ENCODE assay signal across 23 mouse cellular contexts in the genomic region with DNA sequence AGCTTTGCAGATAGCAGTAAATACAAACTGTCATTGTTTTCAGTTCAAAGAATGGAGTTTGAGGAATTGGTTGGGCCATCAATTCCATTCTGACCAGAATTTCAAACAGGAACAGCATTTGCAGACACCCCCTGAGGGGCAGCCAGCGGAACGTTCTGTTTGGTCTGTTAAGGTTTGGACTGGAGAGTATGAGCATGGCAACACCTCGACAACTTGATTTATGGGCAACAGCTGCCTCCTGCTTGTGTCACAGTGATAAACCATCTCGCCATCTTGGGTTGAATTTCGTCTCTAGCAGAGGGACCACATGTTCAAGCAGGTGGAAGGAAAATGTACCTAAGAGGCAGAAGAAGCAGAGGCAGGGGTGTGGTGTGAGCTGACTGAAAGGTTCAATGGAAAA.
DNase-seq lines count a peak whose midpoint lies in the region; ATAC-seq and TF ChIP-seq lines count a peak whose summit lies in the region.
"Had no signal": no experiment of that assay in that cellular context is flagged by ENCODE, and none has a peak within 500 bp of the region (broad histone marks: within the 10 kb centered on the region; RNA-seq: fewer than 3 reads in every experiment).

No protein-coding gene starts in this region.

- H3K4me1 ChIP-seq in kidney, postnatal 0 days (replicated peaks; ENCODE audit: insufficient read depth, low read length), result no peaks in the 10 kb centered on the region
- H3K4me1 ChIP-seq in limb, embryonic 10.5 days, result no peaks in the 10 kb centered on the region

- peak; percentile 40 for DNase-seq in kidney, postnatal 0 days (ENCODE audit: low spot score)
- no peak for DNase-seq in kidney, postnatal 36 days
- peak; percentile 42 for DNase-seq in embryo, embryonic 11.5 days (ENCODE audit: low read depth, low spot score)
- peak; percentile 32 for DNase-seq in limb, embryonic 10.5 days (ENCODE audit: low spot score)
- DNase-seq in heart, postnatal 25 days (ENCODE audit: low spot score), result no peak
- DNase-seq in cerebellum, adult 11 months, result no peak
- no peak for DNase-seq in lung, postnatal 4 days
- DNase-seq: adrenal gland, adult 8-10 months; B cell, adult 2 months; cerebellum, adult 18-20 months; cerebellum, postnatal 25 days; kidney, adult 9 months; retina, postnatal 1 day; thymus, postnatal 14 days had no signal

- H3K27ac ChIP-seq in kidney, postnatal 0 days, result no peak overlapping the region
- no peak overlapping the region for H3K27ac ChIP-seq in limb, embryonic 10.5 days
- H3K27ac ChIP-seq: forebrain, embryonic 10.5 days; hindbrain, embryonic 10.5 days; intestine, embryonic 15.5 days; left cerebral cortex, adult 2 months; neural tube, embryonic 12.5 days had no signal

- 15% methylated on average over 5 of the region's 5 CpGs for WGBS in kidney, postnatal 0 days
- WGBS in limb, embryonic 10.5 days, result 24% methylated on average over 5 of the region's 5 CpGs

- no peaks in the 10 kb centered on the region for H3K27me3 ChIP-seq in kidney, postnatal 0 days (ENCODE audit: insufficient read depth, low read length)
- no peaks in the 10 kb centered on the region for H3K27me3 ChIP-seq in limb, embryonic 10.5 days (ENCODE audit: low read depth, poor library complexity, severe bottlenecking)
- H3K27me3 ChIP-seq: intestine, embryonic 15.5 days; neural tube, embryonic 12.5 days had no signal

- no peak for TF ChIP-seq CTCF in kidney, postnatal 0 days (IDR thresholded peaks at IDR 0.05; ENCODE audit: low read depth)

- no peak for ATAC-seq in kidney, postnatal 0 days (replicated peaks; ENCODE audit: low FRiP score, low read depth)
- ATAC-seq: activated CD4-positive, CD25-positive, alpha-beta regulatory T cell, adult 4 months; forebrain, embryonic 16.5 days; hindbrain, embryonic 16.5 days; intestine, embryonic 15.5 days had no signal

- no peak overlapping the region for H3K4me3 ChIP-seq in kidney, postnatal 0 days (replicated peaks; ENCODE audit: low read depth, low read length)
- no peak overlapping the region for H3K4me3 ChIP-seq in limb, embryonic 10.5 days
- H3K4me3 ChIP-seq: forebrain, embryonic 10.5 days; hindbrain, embryonic 10.5 days; intestine, embryonic 15.5 days; left cerebral cortex, adult 2 months; neural tube, embryonic 12.5 days had no signal

- intact Hi-C loops in heart, postnatal 25 days (cut with DNase I), result no loop called here

- H3K9me3 ChIP-seq in kidney, postnatal 0 days (replicated peaks; ENCODE audit: low read length), result no peaks in the 10 kb centered on the region
- H3K9me3 ChIP-seq in limb, embryonic 10.5 days (replicated peaks), result no peaks in the 10 kb centered on the region
- H3K9me3 ChIP-seq: forebrain, embryonic 10.5 days; hindbrain, embryonic 10.5 days; intestine, embryonic 15.5 days; neural tube, embryonic 12.5 days had no signal

- no peak overlapping the region for H3K9ac ChIP-seq in kidney, postnatal 0 days (ENCODE audit: low read depth, low read length)
- H3K9ac ChIP-seq: intestine, embryonic 15.5 days; neural tube, embryonic 12.5 days had no signal

- no peak overlapping the region for H3K4me2 ChIP-seq in kidney, postnatal 0 days (ENCODE audit: low read length)
- H3K4me2 ChIP-seq: intestine, embryonic 15.5 days; midbrain, embryonic 11.5 days; neural tube, embryonic 12.5 days had no signal

- H3K36me3 ChIP-seq in kidney, postnatal 0 days (ENCODE audit: insufficient read depth, low read length), result no peaks in the 10 kb centered on the region
- no peaks in the 10 kb centered on the region for H3K36me3 ChIP-seq in limb, embryonic 10.5 days
- H3K36me3 ChIP-seq: forebrain, embryonic 10.5 days; hindbrain, embryonic 10.5 days; intestine, embryonic 15.5 days; neural tube, embryonic 12.5 days had no signal

Comparison
In these comparisons a context has a peak if more than half of its experiments do, and no peak if none do; other contexts are left out.
1. DNase-seq: peak in kidney, postnatal 0 days (single experiment), embryo, embryonic 11.5 days (single experiment) and limb, embryonic 10.5 days (single experiment); none in kidney, postnatal 36 days (0 of 2), heart, postnatal 25 days (single experiment), cerebellum, adult 11 months (single experiment) and lung, postnatal 4 days (0 of 2).